Mouse (Mus musculus): ENCODE measurements around the gene Dbf4. TPM values are rescaled to one million over a fixed set of nuclear protein-coding genes. Genes with fewer than 3 reads are reported as not detected.

The Dbf4 gene
- 13.9 and 21.9 TPM in 2 replicates for total RNA-seq (2017)

- ATAC-seq (ENCODE audit: extremely low read depth, insufficient number of reproducible peaks, low FRiP score, poor library complexity, severe bottlenecking) = peak; percentile 84
Observed at GRCm38 (mm10) chr5:8422157-8422931, at the start of gene Dbf4, which contains the start of gene Slc25a40. TSS of gene Dbf4 (minus strand) at chr5:8422716. TSS of gene Slc25a40 (plus strand) at chr5:8422850.

GRCm38 (mm10) chr5:8456561-8456960, 34.0 kb upstream of the Dbf4 start:
- ATAC-seq (ENCODE audit: extremely low read depth, insufficient number of reproducible peaks, low FRiP score, poor library complexity, severe bottlenecking) = no peak

DNA sequence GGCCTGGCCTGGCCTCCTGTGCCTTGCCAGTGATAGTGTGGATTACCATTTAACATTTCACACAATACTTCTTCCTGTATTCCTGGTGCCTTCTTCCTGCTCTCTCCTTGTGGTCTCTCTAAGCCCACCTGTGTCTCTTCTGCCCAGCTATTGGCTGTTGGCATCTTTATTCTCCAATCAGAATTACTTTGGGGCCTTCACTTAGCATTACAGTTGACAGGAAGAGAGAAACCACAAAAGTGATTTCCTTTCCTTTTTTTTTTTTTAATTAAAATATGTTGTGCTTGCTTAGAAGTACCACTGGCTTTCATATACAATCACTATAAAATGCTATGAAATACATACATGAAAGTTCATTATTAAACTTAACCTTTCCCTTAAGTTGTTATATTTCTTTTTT, 33.0 kb upstream of the Dbf4 start:
- ATAC-seq (ENCODE audit: extremely low read depth, insufficient number of reproducible peaks, low FRiP score, poor library complexity, severe bottlenecking) = no peak

DNA sequence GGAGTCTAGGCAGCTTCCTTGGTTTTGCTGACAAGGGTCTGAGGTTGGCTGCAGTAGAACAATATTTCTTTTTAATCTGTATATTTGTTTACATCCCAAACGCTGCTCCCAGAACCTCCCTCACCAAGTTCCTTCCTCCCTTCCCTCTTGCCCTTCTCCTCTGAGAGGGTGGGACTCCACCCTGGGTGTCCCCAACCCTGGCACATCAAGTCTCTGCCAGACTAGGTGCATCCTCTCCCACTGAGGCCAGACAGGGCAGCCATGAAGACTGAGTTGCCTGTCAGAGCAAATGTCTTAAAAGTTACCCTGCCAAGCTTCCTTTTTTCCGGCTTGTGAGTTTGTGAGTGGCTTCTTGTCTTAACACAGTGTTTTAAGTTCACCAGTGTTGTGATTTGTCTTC, 16.6 kb upstream of the Dbf4 start:
- no peak for ATAC-seq (ENCODE audit: extremely low read depth, insufficient number of reproducible peaks, low FRiP score, poor library complexity, severe bottlenecking)

GRCm38 (mm10) chr5:8437481-8438156, 15.1 kb upstream of the Dbf4 start:
- ATAC-seq (ENCODE audit: extremely low read depth, insufficient number of reproducible peaks, low FRiP score, poor library complexity, severe bottlenecking) = no peak

DNA sequence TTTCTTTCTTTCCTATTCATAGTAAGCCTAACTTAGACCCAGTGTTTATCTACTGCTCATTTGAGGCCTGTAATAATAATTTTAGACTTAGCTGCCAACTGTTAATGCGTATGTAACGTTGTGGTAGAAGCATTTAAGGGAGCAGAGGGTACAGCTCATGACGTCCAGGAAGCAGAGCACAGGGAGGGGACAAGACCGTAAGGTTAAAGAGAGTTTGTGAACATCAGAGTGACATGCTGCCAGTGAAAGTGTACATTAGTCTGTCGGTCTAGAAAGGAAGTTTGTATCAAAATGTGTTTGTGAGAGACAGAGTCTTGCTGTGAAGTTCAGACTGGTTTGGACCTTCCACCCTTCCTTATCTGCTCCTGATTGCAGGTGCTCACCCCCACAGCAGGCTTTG, 3.4 kb upstream of the Dbf4 start:
- no peak; the same call in 1 of the 2 replicates for ATAC-seq (ENCODE audit: extremely low read depth, insufficient number of reproducible peaks, low FRiP score, poor library complexity, severe bottlenecking)

- no peak for ATAC-seq (ENCODE audit: extremely low read depth, insufficient number of reproducible peaks, low FRiP score, poor library complexity, severe bottlenecking)
Observed at GRCm38 (mm10) chr5:8424116-8424515, 1.6 kb upstream of the Dbf4 start.

DNA sequence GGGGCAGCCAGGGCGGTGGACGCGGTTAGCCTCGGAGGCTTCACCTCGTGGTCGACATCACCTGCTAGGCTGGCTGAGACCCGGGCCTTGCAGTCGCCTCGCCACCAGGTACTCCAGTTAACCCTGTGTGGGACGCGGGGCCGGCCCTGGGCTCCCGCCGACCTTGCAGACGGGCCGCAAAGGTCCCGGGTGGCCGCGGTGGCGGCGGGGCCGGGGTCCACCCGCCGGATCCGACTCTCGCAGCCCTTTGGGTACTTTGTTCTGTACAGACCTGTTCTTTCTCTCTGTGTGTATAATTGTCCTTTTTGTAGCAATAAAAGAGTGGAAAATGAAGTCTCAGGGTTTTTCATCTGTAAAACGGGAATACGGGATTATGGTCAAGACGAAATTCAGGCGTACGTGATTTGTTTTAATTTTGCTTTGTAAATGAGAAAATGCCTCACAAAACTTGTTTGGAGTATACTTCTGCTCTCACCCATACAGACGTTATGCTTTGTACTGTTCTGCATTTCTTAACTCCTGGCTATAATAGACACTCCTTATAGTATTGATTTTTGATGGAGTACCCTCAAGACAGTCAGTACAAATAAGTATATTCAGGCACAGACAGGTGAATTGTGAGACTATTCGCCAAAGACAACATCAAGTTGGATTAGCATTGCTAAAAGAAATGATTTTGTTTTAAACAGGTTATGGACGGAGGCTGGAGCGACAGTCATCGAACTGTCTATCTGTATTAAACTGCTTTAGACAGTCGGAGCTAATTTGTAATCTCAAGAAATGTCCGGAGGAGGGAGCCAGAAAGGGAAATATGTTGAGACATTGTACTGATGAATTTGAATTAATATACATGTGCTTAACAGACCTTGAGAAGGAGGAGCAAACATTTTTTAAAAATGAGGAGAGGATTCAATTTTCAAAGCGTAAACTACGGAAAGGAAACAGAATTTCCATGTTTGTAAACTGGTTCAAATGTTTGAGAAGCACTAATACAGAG, 714 bp upstream of the Dbf4 start:
- ATAC-seq (ENCODE audit: extremely low read depth, insufficient number of reproducible peaks, low FRiP score, poor library complexity, severe bottlenecking) = no peak

- no peak for ATAC-seq (ENCODE audit: extremely low read depth, insufficient number of reproducible peaks, low FRiP score, poor library complexity, severe bottlenecking)
Observed at GRCm38 (mm10) chr5:8421424-8421823, 1.1 kb downstream of the Dbf4 start.

- ATAC-seq (ENCODE audit: extremely low read depth, insufficient number of reproducible peaks, low FRiP score, poor library complexity, severe bottlenecking) = no peak
Observed at GRCm38 (mm10) chr5:8417443-8417842, 5.1 kb downstream of the Dbf4 start.

DNA sequence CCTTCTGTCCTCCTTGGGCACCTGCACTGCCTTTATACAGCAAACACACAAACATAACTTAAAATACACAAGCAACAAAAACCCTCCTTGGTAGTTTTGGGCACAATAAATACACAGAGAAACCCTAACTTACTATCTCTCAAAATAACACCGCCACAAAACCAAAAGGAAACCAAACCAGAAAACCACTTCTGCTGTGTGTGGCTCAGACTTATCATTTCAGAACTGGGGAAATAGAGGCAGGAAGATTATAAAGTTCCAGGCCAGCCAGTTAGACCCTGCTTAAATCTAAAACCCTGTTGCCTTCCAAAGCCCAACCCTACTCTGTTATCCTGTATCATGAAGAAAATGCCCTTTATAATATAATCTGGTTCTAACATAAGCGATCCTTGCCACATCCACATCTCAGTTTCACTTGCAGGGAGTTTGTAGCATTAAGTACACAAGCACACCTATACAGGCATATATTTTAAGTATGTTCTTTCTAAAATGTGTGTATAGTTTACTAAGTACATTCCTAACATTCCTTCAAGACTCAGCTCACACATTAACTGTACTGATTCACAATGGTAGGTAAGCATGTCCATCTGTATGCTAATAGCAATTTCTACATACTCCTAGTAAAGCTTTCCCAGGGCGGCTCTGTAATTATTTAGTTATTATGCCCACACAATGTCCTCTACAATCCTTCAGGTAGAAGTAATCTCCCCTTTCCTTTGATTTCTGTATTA, 5.7 kb downstream of the Dbf4 start:
- ATAC-seq (ENCODE audit: extremely low read depth, insufficient number of reproducible peaks, low FRiP score, poor library complexity, severe bottlenecking) = no peak

DNA sequence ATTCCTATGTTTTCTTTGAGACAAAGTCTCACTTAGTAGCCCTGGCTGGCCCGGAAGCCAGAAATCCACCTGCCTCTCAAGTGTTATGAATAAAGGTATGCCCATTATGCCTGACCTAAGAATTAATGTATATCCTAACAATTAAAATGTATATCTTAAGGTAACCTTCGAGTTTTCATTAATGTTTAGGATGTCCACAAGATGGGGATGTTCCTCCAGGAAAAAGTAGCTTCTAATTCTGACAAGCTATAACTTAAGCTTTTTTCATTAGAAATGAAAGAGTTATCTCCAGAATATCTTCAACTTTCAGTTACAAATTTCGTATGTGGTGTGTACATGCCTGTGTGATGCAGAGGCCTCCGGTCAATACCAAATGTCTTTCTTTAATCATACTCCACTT, 13.8 kb downstream of the Dbf4 start:
- no peak for ATAC-seq (ENCODE audit: extremely low read depth, insufficient number of reproducible peaks, low FRiP score, poor library complexity, severe bottlenecking)

GRCm38 (mm10) chr5:8397587-8398249, 24.8 kb downstream of the Dbf4 start:
- ATAC-seq (ENCODE audit: extremely low read depth, insufficient number of reproducible peaks, low FRiP score, poor library complexity, severe bottlenecking) = no peak

DNA sequence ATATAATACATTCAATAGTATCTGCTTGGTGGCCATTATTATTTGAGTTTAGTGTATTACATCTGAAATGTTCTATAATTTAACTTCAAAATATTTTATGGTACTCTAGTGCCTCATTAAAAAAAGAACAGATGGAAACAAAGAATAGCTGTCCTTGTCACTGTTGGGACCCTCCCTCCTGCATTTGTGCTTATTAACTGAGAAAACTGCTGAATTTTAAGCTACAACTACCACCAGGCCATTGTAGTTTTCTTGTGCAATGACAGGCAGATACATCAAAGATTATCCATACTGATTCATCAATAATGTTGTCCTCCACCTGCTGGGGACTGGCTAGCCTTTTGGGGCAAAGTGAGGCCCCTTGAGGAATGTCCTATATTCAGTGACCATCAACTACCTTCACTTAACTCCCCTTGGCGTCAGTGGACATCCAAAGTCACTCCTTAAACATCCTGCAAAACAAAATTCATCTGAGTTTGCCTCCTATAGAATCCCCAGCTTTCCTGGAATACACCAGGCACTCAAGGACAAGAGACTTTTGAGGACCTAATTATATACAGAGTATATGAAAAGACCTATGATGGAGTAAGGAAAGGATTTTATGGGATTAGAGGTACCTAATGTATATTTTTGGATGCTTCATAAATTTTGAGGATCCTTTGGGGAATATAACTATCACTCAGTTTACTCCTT, 28.5 kb downstream of the Dbf4 start:
- no peak for ATAC-seq (ENCODE audit: extremely low read depth, insufficient number of reproducible peaks, low FRiP score, poor library complexity, severe bottlenecking)

DNA sequence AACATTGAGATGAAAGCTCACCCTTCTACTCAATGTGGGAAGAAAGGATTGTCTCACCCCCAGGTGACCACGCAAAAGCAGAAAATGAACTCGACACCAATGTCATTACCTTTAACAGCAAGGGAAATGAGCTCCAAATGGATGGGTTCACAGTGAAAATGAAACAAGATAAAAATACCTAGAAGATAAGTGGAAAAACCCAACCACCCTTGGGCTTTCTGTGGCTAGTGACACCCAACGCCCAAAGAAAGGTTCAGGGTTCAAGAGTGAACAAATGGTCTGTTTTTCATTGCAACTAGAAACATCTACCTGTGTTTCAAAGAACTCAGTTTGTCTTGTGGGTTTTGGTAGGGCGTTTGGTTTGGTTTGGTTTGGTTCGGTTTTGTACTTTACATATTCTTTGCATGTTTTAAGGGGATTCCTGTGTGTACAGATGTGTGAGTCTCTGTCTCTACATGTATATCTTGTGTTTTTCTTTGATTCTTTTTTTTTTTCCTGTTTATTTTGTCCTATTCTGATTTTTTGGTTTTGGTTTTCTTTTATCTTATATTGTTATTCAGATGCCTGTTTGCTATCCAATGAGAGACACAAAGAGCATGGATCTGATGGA, 48.1 kb downstream of the Dbf4 start:
- no peak for ATAC-seq (ENCODE audit: extremely low read depth, insufficient number of reproducible peaks, low FRiP score, poor library complexity, severe bottlenecking)

- ATAC-seq (ENCODE audit: extremely low read depth, insufficient number of reproducible peaks, low FRiP score, poor library complexity, severe bottlenecking) = no peak
Observed at GRCm38 (mm10) chr5:8373415-8373814, 49.1 kb downstream of the Dbf4 start.

DNA sequence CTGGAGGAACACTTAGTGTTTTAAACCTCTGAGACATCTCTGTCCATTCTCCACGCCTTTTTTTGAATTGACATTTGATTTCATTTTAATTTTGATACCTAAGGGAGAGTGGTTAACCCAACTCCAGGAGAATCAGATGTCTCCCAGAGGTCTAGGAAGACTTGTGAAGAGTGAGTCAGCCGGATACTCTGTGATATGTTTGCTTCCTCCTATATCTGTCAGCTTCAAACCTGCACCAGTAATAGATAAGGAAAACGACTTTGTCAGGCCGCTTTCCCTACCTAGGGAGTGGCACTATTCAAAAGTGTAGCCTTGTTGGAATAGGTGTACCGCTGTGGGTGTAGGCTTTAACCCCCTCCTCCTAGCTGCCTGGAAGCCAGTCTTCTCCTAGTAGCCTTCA, 53.7 kb downstream of the Dbf4 start:
- ATAC-seq (ENCODE audit: extremely low read depth, insufficient number of reproducible peaks, low FRiP score, poor library complexity, severe bottlenecking) = no peak
